In the genomic region with DNA sequence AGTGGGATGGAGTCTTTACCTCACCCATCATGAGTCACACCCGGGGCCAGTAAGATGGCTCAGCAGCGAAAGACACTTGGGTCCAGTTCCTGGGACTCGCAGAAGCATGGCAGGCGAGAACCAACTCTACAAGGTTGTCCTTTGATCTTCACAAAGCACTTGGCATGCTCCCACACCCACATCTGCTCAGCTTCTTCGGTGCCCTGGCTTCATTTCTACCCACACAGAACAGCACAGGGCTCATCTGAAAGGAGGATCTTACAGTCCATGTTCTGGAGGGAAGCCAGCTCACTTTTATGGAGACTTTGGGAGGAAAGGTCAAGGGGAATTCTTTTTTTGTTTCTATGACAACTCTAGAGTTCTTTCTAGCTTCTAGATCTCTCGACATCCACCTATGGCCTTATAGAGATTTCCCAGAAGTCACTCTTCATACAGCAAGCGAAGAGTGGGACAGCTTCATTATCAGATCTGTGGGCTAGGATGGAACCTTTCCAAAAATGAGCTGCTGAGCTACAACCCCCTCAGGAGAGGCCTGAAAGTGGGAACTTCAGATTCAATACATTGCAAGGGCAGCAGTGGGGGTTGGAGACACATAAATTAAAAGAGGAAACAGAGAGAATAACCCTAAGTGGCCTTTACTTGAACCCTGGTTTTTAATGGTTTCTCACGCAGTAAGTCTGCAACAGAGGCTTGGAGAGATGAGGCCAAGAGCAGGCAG, we compare ENCODE assay signal across 12 mouse cellular contexts. TPM values are rescaled to one million over a fixed set of nuclear protein-coding genes. Genes with fewer than 3 reads are reported as not detected.
A peak's percentile ranks its signal among the peaks of the same experiment; 100 is the strongest.
DNase-seq lines count a peak whose midpoint lies in the region; ATAC-seq lines count a peak whose summit lies in the region.
"Had no signal": no experiment of that assay in that cellular context is flagged by ENCODE, and none has a peak within 500 bp of the region (broad histone marks: within the 10 kb centered on the region; RNA-seq: fewer than 3 reads in every experiment).

No protein-coding gene starts in this region.

- 62% methylated on average over 8 of the region's 8 CpGs for WGBS in liver, embryonic 16.5 days (ENCODE audit: insufficient replicate concordance)
- 58% methylated on average over 8 of the region's 8 CpGs for WGBS in liver, embryonic 12.5 days (ENCODE audit: insufficient replicate concordance)

- ATAC-seq in liver, embryonic 16.5 days (ENCODE audit: low read depth), result 0 out of 2 replicates have a peak, but pooled peaks have one; percentile 35
- no peak for ATAC-seq in liver, embryonic 12.5 days
- peak; percentile 39; the same call in 1 of the 2 replicates for ATAC-seq in megakaryocyte, adult 5-6 weeks (ENCODE audit: poor library complexity, severe bottlenecking)

- H3K36me3 ChIP-seq in liver, embryonic 16.5 days (ENCODE audit: control insufficient read depth, insufficient read depth), result no peaks in the 10 kb centered on the region
- H3K36me3 ChIP-seq in liver, embryonic 12.5 days, result no peaks in the 10 kb centered on the region
- H3K36me3 ChIP-seq: hindbrain, embryonic 15.5 days; limb, embryonic 15.5 days had no signal

- H3K27me3 ChIP-seq in liver, embryonic 16.5 days (ENCODE audit: control insufficient read depth, insufficient read depth, low read depth, low read length), result no peaks in the 10 kb centered on the region
- no peaks in the 10 kb centered on the region for H3K27me3 ChIP-seq in liver, embryonic 12.5 days (replicated peaks)
- H3K27me3 ChIP-seq: hindbrain, embryonic 15.5 days; limb, embryonic 15.5 days had no signal

- no peaks in the 10 kb centered on the region; the same call in 1 of the 2 replicates for H3K4me1 ChIP-seq in liver, embryonic 16.5 days (ENCODE audit: control insufficient read depth, low read depth, low read length)
- peaks cover 2% of the 10 kb centered on the region for H3K4me1 ChIP-seq in liver, embryonic 12.5 days
- H3K4me1 ChIP-seq: hindbrain, embryonic 15.5 days; limb, embryonic 15.5 days had no signal

- H3K4me2 ChIP-seq in liver, embryonic 16.5 days (ENCODE audit: low read depth, low read length), result no peak overlapping the region
- H3K4me2 ChIP-seq in liver, embryonic 12.5 days, result no peak overlapping the region
- H3K4me2 ChIP-seq: hindbrain, embryonic 15.5 days; limb, embryonic 15.5 days had no signal

- peak; percentile 68 for DNase-seq in MN1 (ENCODE audit: low spot score)
- DNase-seq in adrenal gland, postnatal 36 days, result peak; percentile 60 to 69
- DNase-seq in heart, adult 11 months, result no peak
- DNase-seq in natural killer cell, adult 2 months (ENCODE audit: low spot score in 2 of 2), result no peak
- DNase-seq: cerebellum, adult 11 months; embryo, embryonic 11 days had no signal

- no peak overlapping the region for H3K27ac ChIP-seq in liver, embryonic 16.5 days (ENCODE audit: low read length)
- H3K27ac ChIP-seq in liver, embryonic 12.5 days, result no peak overlapping the region
- H3K27ac ChIP-seq: hindbrain, embryonic 15.5 days; limb, embryonic 15.5 days; macrophage had no signal

- no peak overlapping the region for H3K9ac ChIP-seq in liver, embryonic 16.5 days (ENCODE audit: low read depth, low read length)
- H3K9ac ChIP-seq in liver, embryonic 12.5 days, result no peak overlapping the region
- H3K9ac ChIP-seq: hindbrain, embryonic 15.5 days; limb, embryonic 15.5 days had no signal

- H3K9me3 ChIP-seq in liver, embryonic 16.5 days (replicated peaks; ENCODE audit: control insufficient read depth, low read length), result no peaks in the 10 kb centered on the region
- no peaks in the 10 kb centered on the region for H3K9me3 ChIP-seq in liver, embryonic 12.5 days (replicated peaks)
- H3K9me3 ChIP-seq: hindbrain, embryonic 15.5 days; limb, embryonic 15.5 days had no signal

- no peak overlapping the region for H3K4me3 ChIP-seq in liver, embryonic 16.5 days (ENCODE audit: low read depth, low read length)
- no peak overlapping the region for H3K4me3 ChIP-seq in liver, embryonic 12.5 days
- H3K4me3 ChIP-seq: hindbrain, embryonic 15.5 days; limb, embryonic 15.5 days had no signal

RNA-seq across cellular contexts. Expression of gene Rpl21, which starts 13.6 kb away (rescaled TPM):
- 251 and 280 TPM in 2 replicates for polyA plus RNA-seq in liver, embryonic 16.5 days (2015; fragmentation: Nextera tagmentation; extraction: Ambion mirVana)
- 520 and 529 TPM in 2 replicates for polyA plus RNA-seq in liver, embryonic 12.5 days (2016; fragmentation: Nextera tagmentation; extraction: Ambion mirVana)
- 100 to 1,000 TPM; 271 to 290 TPM for total RNA-seq in adrenal gland, postnatal 36 days (2021)
- total RNA-seq in megakaryocyte, adult 5-6 weeks (2015), result 1,886 and 1,948 TPM in 2 replicates
- 1,623 and 1,719 TPM in 2 replicates for total RNA-seq in megakaryocyte, adult 5-6 weeks (2017)

RNA-seq across cellular contexts. Expression of gene Usp12, which starts 24.3 kb away (rescaled TPM):
- polyA plus RNA-seq in liver, embryonic 16.5 days (2015; fragmentation: Nextera tagmentation; extraction: Ambion mirVana), result 7.8 and 8.1 TPM in 2 replicates
- 13.6 and 13.9 TPM in 2 replicates for polyA plus RNA-seq in liver, embryonic 12.5 days (2016; fragmentation: Nextera tagmentation; extraction: Ambion mirVana)
- 10 to 100 TPM; 30.2 to 36.3 TPM for total RNA-seq in adrenal gland, postnatal 36 days (2021)
- 36.8 and 41.3 TPM in 2 replicates for total RNA-seq in megakaryocyte, adult 5-6 weeks (2015)
- 50.9 and 55.8 TPM in 2 replicates for total RNA-seq in megakaryocyte, adult 5-6 weeks (2017)

RNA-seq across cellular contexts. Expression of gene Rasl11a, which starts 25.8 kb away (rescaled TPM):
- polyA plus RNA-seq in liver, embryonic 16.5 days (2015; fragmentation: Nextera tagmentation; extraction: Ambion mirVana), result 2.6 and 2.7 TPM in 2 replicates
- 3.2 and 3.8 TPM in 2 replicates for polyA plus RNA-seq in liver, embryonic 12.5 days (2016; fragmentation: Nextera tagmentation; extraction: Ambion mirVana)
- total RNA-seq in adrenal gland, postnatal 36 days (2021), result 1 to 10 TPM; 7.3 to 9.5 TPM
- total RNA-seq in megakaryocyte, adult 5-6 weeks (2015), result not detected in 2 replicates
- not detected in 2 replicates for total RNA-seq in megakaryocyte, adult 5-6 weeks (2017)
- polyA plus RNA-seq: macrophage had no signal

Comparison
In these comparisons a context has a peak if more than half of its experiments do, and no peak if none do; other contexts are left out.
1. DNase-seq: peak in MN1 (single experiment) and adrenal gland, postnatal 36 days (2 of 2); none in heart, adult 11 months (single experiment) and natural killer cell, adult 2 months (0 of 2).
2. RNA of gene Rpl21, which starts 13.6 kb away (total RNA-seq): 1,623 to 1,948 TPM in megakaryocyte, adult 5-6 weeks; 271 to 290 TPM in adrenal gland, postnatal 36 days; every median in the first group is over 4 times any median in the second.
3. RNA of gene Rasl11a, which starts 25.8 kb away (total RNA-seq): 7.3 to 9.5 TPM in adrenal gland, postnatal 36 days; not detected in megakaryocyte, adult 5-6 weeks; every median in the first group is over 4 times any median in the second.